Mouse (Mus musculus): Measurements from ENCODE around the gene Gm44973. TPM values are rescaled to one million over a fixed set of nuclear protein-coding genes. Genes with fewer than 3 reads are reported as not detected.

The Gm44973 gene
- polyA plus RNA-seq (2016; fragmentation: Nextera tagmentation; extraction: Ambion mirVana), result 2.0 TPM in 1 of 2 replicates, not detected in the other

DNA sequence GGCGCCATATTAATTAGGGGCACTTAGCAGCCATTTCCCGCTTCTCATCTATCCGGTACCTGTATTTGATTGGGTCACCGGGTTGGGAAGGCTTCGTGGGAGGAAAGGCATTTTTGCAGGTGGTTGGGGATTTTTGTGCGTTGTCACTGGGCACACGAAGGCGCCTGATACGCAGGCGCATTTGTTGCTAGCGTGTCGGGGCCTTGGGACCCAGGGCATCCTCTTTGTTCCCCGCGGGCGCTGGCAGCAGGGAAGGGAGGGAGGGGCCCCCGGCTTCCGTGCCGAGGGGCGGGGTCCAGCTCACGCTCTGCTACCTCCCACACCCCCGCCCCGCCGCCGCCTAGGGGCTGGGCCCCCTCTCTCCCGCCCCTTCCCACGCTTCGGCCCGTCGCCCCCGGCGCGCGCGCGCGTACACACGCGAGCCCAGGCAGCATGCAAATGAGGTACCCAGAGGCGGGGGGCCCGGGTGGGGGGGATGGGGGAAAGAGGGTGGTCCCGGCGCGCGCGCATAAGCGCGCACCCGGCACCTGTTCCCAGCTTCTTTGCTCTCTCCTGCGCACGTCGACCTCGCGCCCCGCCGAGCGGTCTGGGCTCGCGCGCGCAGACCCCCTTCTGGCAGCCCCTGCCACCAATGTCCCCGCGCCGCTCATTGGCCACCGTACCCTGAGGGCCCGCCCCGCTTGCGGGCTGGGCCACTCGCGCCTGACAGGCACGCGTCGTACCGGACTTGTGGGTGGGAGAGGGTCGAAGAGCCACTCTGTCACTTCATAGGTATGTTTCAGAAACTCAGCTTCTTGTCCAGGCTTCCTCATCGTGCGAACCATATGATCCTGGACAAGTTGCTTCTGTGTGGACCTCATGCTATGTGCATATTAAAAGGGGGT, at the start of gene Gm44973:
Gm44973 (plus strand) TSS at position 379 of the 884 bp plus-strand sequence.
- under 1% methylated on average over 63 of the region's 76 CpGs for WGBS
- Histone ChIP-seq H3K4me1 (peaks cover 16% of the 10 kb centered on the region; the same call in 1 of the 2 replicates), H3K36me3 (peaks cover 45% of the 10 kb centered on the region), H3K9me3 (replicated peaks) (no peaks in the 10 kb centered on the region), H3K4me3 (peak within 1 kb of the TSS; percentile 69), H3K27me3 (ENCODE audit: low read depth, poor library complexity, severe bottlenecking) (no peaks in the 10 kb centered on the region), H3K27ac (peak within 1 kb of the TSS; percentile 98)
- DNase-seq (ENCODE audit: low spot score), result peak; percentile 99

DNA sequence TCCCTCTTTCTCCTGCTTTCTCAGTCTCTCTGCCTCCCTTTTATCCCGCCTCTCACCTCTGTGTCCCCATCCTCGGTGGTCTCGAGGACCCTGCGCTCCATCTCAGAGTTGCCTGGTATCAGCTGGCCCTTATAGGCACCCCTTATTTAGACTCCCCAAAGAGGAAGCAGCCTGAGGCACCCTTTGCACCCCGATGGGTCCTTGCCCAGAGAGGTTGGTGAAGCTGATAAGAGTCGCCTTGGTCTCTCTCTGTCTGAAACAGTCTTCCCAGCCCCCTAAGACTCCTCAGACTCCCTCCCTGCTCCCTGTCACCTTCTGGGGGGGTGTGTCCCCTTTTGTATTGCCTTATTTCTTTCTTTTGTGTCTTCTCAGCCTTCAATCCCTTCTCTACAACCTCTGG, 44.2 kb upstream of the Gm44973 start, which contains the start of gene Sbk3:
Sbk3 (minus strand) TSS at position 101 of the 400 bp plus-strand sequence.
- no peaks in the 10 kb centered on the region for H3K27me3 ChIP-seq (ENCODE audit: low read depth, poor library complexity, severe bottlenecking)
- H3K4me3 ChIP-seq, result no peak within 1 kb of the TSS
- H3K4me1 ChIP-seq, result peaks cover 3% of the 10 kb centered on the region; the same call in 1 of the 2 replicates
- no peak within 1 kb of the TSS for H3K27ac ChIP-seq
- H3K36me3 ChIP-seq, result no peaks in the 10 kb centered on the region
- H3K9me3 ChIP-seq (replicated peaks), result no peaks in the 10 kb centered on the region
- no peak for DNase-seq (ENCODE audit: low spot score)
- 51% methylated on average over 6 of the region's 6 CpGs for WGBS

DNA sequence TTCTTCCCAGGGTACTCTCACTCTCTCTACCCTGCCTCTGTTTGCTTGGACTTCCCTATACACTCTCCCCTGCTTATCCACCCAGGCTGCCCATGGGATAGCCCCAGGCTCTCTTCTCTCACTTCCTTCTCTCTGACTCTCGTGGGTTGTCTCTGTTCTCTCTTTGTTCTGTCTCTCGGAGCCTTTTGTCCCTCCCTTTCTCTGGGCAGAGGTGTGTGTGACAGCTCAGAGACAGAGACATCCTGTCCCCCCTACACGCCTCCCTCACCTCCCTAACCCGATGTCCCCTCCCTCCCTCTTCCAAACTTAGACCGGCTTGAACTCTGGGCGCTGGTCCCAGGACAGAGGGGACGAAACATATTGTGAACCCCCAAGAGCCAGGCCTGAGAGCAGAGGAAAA, 43.6 kb upstream of the Gm44973 start:
- 16% methylated on average over 7 of the region's 7 CpGs for WGBS
- Histone ChIP-seq H3K9me3 (replicated peaks) (no peaks in the 10 kb centered on the region), H3K4me1 (peaks cover 3% of the 10 kb centered on the region; the same call in 1 of the 2 replicates), H3K4me3 (no peak overlapping the region), H3K36me3 (no peaks in the 10 kb centered on the region), H3K27me3 (ENCODE audit: low read depth, poor library complexity, severe bottlenecking) (no peaks in the 10 kb centered on the region), H3K27ac (no peak overlapping the region)
- DNase-seq (ENCODE audit: low spot score), result no peak

DNA sequence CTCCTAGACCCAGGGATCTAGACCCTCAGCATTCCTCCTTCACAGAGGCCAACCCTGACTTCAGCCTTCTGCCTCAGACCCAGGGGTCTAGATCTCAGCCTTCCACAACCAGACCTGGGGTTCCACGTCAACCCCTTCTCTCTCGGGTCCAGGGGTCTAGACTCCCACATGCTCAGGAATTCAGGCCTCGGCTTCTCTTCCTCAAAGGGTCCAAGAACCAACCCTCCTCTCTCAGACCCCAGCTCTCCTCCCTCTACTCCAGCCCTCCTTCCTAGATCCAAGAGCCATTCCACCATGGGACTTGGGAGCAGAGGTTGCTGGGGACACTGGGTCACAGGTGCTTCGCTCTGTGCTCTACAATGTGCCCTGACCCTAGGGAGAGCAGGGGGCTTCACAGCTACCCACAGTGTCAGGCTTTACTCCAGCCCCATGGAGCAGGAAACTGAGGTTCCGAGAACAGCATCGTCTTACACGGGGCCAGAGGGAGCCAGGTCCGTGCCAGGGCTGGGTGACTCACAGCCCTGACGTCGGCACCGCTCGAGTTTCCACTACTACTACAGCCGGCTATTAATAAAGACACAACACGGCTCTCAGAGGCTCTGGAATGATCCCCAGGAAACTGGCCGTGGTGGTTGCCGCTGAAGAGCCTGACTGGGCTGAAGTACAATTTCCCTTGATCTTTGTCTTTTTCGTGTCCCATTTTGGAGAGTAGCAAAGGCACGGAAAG, 42.8 kb upstream of the Gm44973 start:
- no peaks in the 10 kb centered on the region for H3K27me3 ChIP-seq (ENCODE audit: low read depth, poor library complexity, severe bottlenecking)
- DNase-seq (ENCODE audit: low spot score), result no peak

DNA sequence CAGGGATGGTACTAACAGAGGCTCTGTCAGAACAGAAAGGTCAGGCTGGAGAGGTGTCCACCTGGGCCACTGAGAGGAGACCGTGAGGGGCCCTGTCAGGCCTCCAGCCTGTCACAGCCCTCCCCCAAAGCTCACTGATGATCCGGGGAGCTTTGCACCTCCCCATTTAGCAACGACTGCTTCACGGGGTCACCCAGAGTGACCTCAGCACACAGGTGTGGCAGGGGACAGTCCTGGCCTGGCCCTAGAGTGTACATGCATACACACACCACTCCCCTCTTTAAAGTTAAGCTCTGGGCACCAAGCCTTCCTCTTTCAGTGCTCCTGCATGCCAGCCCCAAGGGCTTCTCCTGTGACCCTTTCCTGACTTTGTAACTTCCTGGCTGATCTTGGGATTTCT, 39.8 kb upstream of the Gm44973 start:
- no peak for DNase-seq (ENCODE audit: low spot score)
- no peaks in the 10 kb centered on the region for H3K9me3 ChIP-seq (replicated peaks)
- 56% methylated on average over 4 of the region's 4 CpGs for WGBS
- no peaks in the 10 kb centered on the region for H3K27me3 ChIP-seq (ENCODE audit: low read depth, poor library complexity, severe bottlenecking)
- no peaks in the 10 kb centered on the region for H3K36me3 ChIP-seq
- H3K4me1 ChIP-seq, result peaks cover 3% of the 10 kb centered on the region; the same call in 1 of the 2 replicates
- H3K27ac ChIP-seq, result no peak overlapping the region
- H3K4me3 ChIP-seq, result no peak overlapping the region

More for the DNA sequence above, 42.8 kb upstream of the Gm44973 start:
- H3K9me3 ChIP-seq (replicated peaks), result no peaks in the 10 kb centered on the region
- no peaks in the 10 kb centered on the region for H3K36me3 ChIP-seq
- 82% methylated on average over 18 of the region's 18 CpGs for WGBS
- H3K4me1 ChIP-seq, result peaks cover 3% of the 10 kb centered on the region; the same call in 1 of the 2 replicates
- no peak overlapping the region for H3K27ac ChIP-seq
- H3K4me3 ChIP-seq, result no peak overlapping the region

DNA sequence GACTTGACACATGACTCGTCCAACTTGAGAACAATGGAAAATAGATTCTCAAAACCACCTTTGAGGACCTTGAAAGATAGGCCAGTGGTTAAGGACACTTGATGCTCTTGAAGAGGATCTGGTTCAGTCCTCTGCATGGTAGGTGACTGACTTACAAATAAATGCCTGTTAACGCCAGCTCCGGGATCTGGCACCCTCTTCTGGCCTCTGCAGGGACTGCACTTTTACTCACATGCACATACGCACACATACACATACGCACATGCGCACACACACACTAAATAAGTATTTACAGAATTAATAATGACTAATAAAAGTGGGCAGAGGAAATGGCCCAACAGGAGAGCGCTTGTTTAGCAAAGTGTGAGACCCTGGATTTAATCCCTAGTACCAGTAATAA, 38.5 kb upstream of the Gm44973 start:
- Histone ChIP-seq H3K36me3 (no peaks in the 10 kb centered on the region), H3K27ac (no peak overlapping the region), H3K4me3 (no peak overlapping the region), H3K27me3 (ENCODE audit: low read depth, poor library complexity, severe bottlenecking) (no peaks in the 10 kb centered on the region), H3K9me3 (replicated peaks) (no peaks in the 10 kb centered on the region), H3K4me1 (peaks cover 3% of the 10 kb centered on the region; the same call in 1 of the 2 replicates)
- 91% methylated on average over 7 of the region's 7 CpGs for WGBS
- no peak for DNase-seq (ENCODE audit: low spot score)

DNA sequence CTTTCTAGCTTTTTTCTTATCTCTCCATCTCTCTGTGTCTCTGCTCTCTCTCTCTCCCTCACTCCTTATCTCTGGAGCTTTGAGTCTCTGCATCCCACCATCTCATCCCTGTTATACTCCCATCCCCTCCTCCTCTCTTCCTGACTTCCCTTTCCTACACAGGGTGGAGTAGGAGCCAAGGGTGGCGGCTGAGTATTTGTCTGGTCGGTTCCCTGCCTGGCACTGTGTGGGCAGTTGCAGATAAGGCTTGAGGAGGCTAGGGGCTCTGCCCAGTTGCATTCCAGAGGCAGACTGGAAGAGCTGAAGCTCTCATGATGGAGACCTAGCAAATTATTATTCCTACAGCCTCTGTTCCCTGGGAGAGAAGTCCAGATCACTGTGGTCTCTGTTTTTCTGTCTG, 27.0 kb upstream of the Gm44973 start:
- Histone ChIP-seq H3K27ac (no peak overlapping the region), H3K4me1 (peaks cover under 1% of the 10 kb centered on the region; the same call in 1 of the 2 replicates), H3K27me3 (ENCODE audit: low read depth, poor library complexity, severe bottlenecking) (peaks cover 15% of the 10 kb centered on the region), H3K4me3 (no peak overlapping the region), H3K9me3 (replicated peaks) (0 out of 2 replicates have a peak, but pooled peaks cover 2% of the 10 kb centered on the region), H3K36me3 (peaks cover 20% of the 10 kb centered on the region)
- WGBS, result 73% methylated on average over 2 of the region's 2 CpGs
- DNase-seq (ENCODE audit: low spot score), result no peak

DNA sequence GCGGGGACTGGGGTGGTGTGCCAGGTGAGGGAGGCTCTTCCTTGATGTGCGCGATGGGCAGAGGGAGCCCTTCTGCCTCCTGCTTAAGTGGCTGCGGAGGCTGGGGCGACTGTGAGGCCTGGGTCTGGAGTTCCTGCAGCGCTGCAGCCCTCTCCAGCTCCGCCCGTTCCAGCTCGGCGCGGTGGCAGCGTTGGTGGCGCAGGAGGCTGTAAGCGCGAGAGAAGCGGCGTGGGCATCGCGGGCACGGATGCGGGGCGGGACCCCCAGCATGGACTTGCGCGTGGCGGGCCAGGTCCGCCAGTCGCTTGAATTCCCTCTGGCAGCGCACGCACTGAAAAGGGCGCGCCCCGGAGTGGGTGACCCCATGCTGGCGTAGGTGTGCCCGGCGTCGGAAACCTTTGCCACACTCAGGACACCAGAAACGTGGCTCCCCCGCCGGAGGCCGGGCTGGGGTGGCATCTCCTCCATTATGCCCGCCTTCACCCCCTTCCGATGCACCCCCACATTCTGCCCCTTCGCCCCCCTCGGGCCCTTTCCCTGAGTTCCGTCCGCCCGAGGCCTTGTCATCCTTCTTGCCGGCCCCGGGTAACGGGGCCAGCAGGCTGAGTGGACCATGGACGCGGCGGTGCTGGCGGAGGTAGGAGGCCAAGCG, 21.8 kb upstream of the Gm44973 start:
- Histone ChIP-seq H3K9me3 (replicated peaks) (peaks cover 5% of the 10 kb centered on the region; the same call in 1 of the 2 replicates), H3K36me3 (peaks cover 36% of the 10 kb centered on the region), H3K4me3 (peak overlapping the region; percentile 70), H3K4me1 (peaks cover 31% of the 10 kb centered on the region), H3K27ac (no peak overlapping the region), H3K27me3 (ENCODE audit: low read depth, poor library complexity, severe bottlenecking) (peaks cover 39% of the 10 kb centered on the region)
- DNase-seq (ENCODE audit: low spot score), result no peak
- WGBS, result 19% methylated on average over 55 of the region's 55 CpGs

DNA sequence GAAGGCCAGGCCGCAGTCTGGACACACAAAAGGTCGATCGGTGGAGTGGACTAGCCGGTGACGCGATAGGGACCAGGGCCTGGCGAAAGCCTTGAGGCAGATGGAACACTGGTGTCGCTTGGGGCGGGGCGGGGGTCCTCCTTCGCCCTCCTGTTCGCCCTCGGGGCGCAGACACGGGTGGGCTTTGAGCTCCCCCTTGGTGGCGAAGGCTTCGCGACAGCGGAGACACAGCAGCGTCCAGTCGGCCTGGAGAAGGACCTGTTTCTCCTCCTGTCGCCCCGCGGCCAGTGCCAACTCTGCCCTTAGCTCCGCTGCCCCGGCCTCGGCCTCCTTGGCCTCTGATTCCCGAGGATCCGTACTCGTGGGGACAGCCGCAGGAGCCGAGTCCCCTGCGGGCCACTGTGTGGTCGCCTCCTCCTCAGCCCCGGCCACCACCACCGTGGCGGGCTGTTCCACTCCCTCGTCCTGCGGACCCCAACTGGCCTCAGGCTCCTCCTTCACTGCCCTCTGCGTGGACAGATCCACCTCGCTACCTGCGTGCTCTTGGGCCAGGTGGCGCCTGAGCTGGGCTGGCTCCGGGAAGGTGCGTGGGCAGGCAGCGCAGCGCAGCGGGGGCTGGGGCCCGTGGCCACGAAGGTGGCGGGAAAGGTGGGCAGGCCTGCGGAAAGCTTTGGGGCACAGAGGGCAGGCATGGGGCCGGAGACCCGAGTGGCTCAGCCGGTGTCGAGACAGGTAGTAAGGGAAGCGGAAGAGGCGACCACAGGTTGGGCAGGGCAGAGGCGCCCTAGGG, 21.1 kb upstream of the Gm44973 start:
- peaks cover 5% of the 10 kb centered on the region; the same call in 1 of the 2 replicates for H3K9me3 ChIP-seq (replicated peaks)
- peaks cover 36% of the 10 kb centered on the region for H3K36me3 ChIP-seq
- H3K4me1 ChIP-seq, result peaks cover 31% of the 10 kb centered on the region
- 45% methylated on average over 59 of the region's 59 CpGs for WGBS
- DNase-seq (ENCODE audit: low spot score), result no peak
- no peak overlapping the region for H3K27ac ChIP-seq
- peak overlapping the region; percentile 70 for H3K4me3 ChIP-seq
- peaks cover 39% of the 10 kb centered on the region for H3K27me3 ChIP-seq (ENCODE audit: low read depth, poor library complexity, severe bottlenecking)

DNA sequence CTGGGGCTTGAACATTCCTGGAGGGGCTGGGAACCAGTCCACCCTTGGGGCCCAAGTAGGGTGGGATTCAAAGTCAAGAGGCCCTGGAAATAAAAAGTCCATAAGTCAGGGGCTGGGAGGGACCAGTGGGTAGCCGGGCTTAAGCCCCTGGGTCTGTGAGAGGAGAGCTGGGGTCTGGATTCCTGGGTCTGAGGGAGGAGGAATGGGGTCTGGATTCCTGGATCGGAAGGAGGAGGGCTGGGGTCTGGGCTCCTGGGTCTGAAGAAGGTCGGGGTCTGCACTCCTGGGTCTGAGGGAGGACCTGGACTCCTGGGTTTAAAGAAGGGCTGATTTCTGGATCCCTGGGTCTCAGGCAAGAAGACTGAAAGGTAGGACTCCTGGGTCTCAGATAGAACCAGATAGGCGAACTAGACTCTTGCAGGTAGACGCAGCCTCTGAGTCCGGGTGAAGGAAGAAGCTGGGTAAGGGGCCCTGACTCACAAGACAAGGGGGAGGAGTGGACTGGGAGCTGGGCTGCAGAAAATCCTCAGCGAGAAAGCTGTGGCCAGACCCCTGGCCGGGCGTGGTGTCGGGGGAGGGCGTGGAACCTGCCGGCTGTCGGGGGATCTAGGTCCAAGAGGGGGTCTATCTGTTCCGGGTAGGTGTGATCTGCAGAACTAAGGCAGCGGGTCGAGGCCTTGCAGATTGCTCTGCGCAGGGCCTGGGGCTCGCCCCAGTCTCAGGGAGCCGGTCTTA, 19.9 kb upstream of the Gm44973 start:
- Histone ChIP-seq H3K4me3 (peak overlapping the region; percentile 70), H3K27me3 (ENCODE audit: low read depth, poor library complexity, severe bottlenecking) (peaks cover 39% of the 10 kb centered on the region), H3K9me3 (replicated peaks) (peaks cover 5% of the 10 kb centered on the region; the same call in 1 of the 2 replicates), H3K4me1 (peaks cover 31% of the 10 kb centered on the region), H3K27ac (peak overlapping the region; percentile 84), H3K36me3 (peaks cover 36% of the 10 kb centered on the region)
- 7% methylated on average over 19 of the region's 19 CpGs for WGBS
- no peak for DNase-seq (ENCODE audit: low spot score)
